Mouse (Mus musculus) intestine, embryonic 16.5 days (tissue): ENCODE measurements at regions not wholly inside any gene's neighbourhood (a gene's known extent, or its start where the extent isn't known, plus 50 kb on each side); places are given as distances from the start of the nearest gene placed in this dataset.

ENCODE experiments used
- ATAC-seq: fragments of 200-750 bp; cut with Nextera tagmentation; 2 replicates; pipeline ENCODE4 v1.8.0; 2017; ENCODE audit warnings: moderate TSS enrichment, moderate library complexity
- H3K27ac ChIP-seq: fragments of 300-500 bp; sonication (generic); 2 replicates; pipeline ENCODE4 v1.5.1; 2014; ENCODE audit warnings: mild to moderate bottlenecking, low read length
- H3K27me3 ChIP-seq: fragments of 300-500 bp; sonication (generic); replicated peaks from 2 replicates; pipeline ENCODE4 v1.6.1; 2014; ENCODE audit warnings: low read length, control low read depth, mixed read lengths; ENCODE audit not compliant: control insufficient read depth, insufficient read depth
- H3K36me3 ChIP-seq: fragments of 300-500 bp; sonication (generic); 2 replicates; pipeline ENCODE4 v1.6.1; 2014; ENCODE audit warnings: low read length, control low read depth; ENCODE audit not compliant: control insufficient read depth, insufficient read depth
- H3K4me1 ChIP-seq: fragments of 300-500 bp; sonication (generic); 2 replicates; pipeline ENCODE4 v1.6.1; 2014; ENCODE audit warnings: low read length, control low read depth, mixed read lengths; ENCODE audit not compliant: control insufficient read depth, insufficient read depth
- H3K4me2 ChIP-seq: fragments of 300-500 bp; sonication (generic); 2 replicates; pipeline ENCODE4 v1.6.1; 2014; ENCODE audit warnings: low read depth, low read length, control low read depth
- H3K4me3 ChIP-seq: fragments of 300-500 bp; sonication (generic); 2 replicates; pipeline ENCODE4 v1.5.1; 2014; ENCODE audit warnings: mild to moderate bottlenecking, low read length
- H3K9ac ChIP-seq: fragments of 300-500 bp; sonication (generic); 2 replicates; pipeline ENCODE4 v1.6.1; 2014; ENCODE audit warnings: low read depth, low read length
- H3K9me3 ChIP-seq: fragments of 300-500 bp; sonication (generic); 2 replicates; pipeline ENCODE4 v1.6.1; 2016; ENCODE audit warnings: low read length, control low read depth; ENCODE audit not compliant: control insufficient read depth
- WGBS: fragments of 180-500 bp; shearing (Covaris S2); extraction: QIAGEN DNeasy Blood & Tissue Kit; methylation state at CpG from one replicate; pipeline ENCODE4 v1.1.7; 2014; 5-methylcytosine and 5-hydroxymethylcytosine counted together

- Histone ChIP-seq H3K4me3 (no peak overlapping the region), H3K4me2 (no peak overlapping the region), H3K27ac (no peak overlapping the region), H3K9me3 (no peaks in the 10 kb centered on the region), H3K4me1 (no peaks in the 10 kb centered on the region), H3K27me3 (no peaks in the 10 kb centered on the region), H3K9ac (no peak overlapping the region), H3K36me3 (no peaks in the 10 kb centered on the region)
- 39% methylated on average over 4 of the region's 4 CpGs for WGBS
- ATAC-seq: no peak
Measured at GRCm38 (mm10) chr3:49686182-49686895, 70.8 kb downstream of the Pcdh18 start.

- Histone ChIP-seq H3K9ac (no peak overlapping the region), H3K36me3 (no peaks in the 10 kb centered on the region), H3K4me2 (no peak overlapping the region), H3K4me3 (no peak overlapping the region), H3K27ac (no peak overlapping the region), H3K4me1 (no peaks in the 10 kb centered on the region), H3K9me3 (no peaks in the 10 kb centered on the region), H3K27me3 (no peaks in the 10 kb centered on the region)
- ATAC-seq: no peak
- WGBS: 75% methylated on average over 6 of the region's 6 CpGs
Measured at GRCm38 (mm10) chr3:49674921-49675320, 82.2 kb downstream of the Pcdh18 start.

- H3K4me2 ChIP-seq: no peak overlapping the region
- no peak for ATAC-seq
- no peaks in the 10 kb centered on the region for H3K4me1 ChIP-seq
- H3K27ac ChIP-seq: no peak overlapping the region
- no peaks in the 10 kb centered on the region for H3K27me3 ChIP-seq
- no peak overlapping the region for H3K9ac ChIP-seq
- WGBS: 32% methylated on average over 2 of the region's 2 CpGs
- H3K4me3 ChIP-seq: no peak overlapping the region
- H3K36me3 ChIP-seq: no peaks in the 10 kb centered on the region
- H3K9me3 ChIP-seq: no peaks in the 10 kb centered on the region
Measured at GRCm38 (mm10) chr3:49672685-49673184, 84.4 kb downstream of the Pcdh18 start.

GRCm38 (mm10) chr3:49667543-49668338 is 89.4 kb downstream of the Pcdh18 start:
- Histone ChIP-seq H3K4me1 (no peaks in the 10 kb centered on the region), H3K4me3 (no peak overlapping the region), H3K4me2 (no peak overlapping the region), H3K27ac (no peak overlapping the region), H3K9me3 (no peaks in the 10 kb centered on the region), H3K9ac (no peak overlapping the region), H3K27me3 (no peaks in the 10 kb centered on the region), H3K36me3 (no peaks in the 10 kb centered on the region)
- no peak for ATAC-seq
- WGBS: 75% methylated on average over 9 of the region's 9 CpGs

- WGBS: 82% methylated on average over 2 of the region's 2 CpGs
- ATAC-seq: no peak
- H3K27me3 ChIP-seq: no peaks in the 10 kb centered on the region
- H3K9me3 ChIP-seq: no peaks in the 10 kb centered on the region
- no peaks in the 10 kb centered on the region for H3K36me3 ChIP-seq
- H3K4me3 ChIP-seq: no peak overlapping the region
- H3K4me2 ChIP-seq: no peak overlapping the region
- no peak overlapping the region for H3K9ac ChIP-seq
- no peaks in the 10 kb centered on the region for H3K4me1 ChIP-seq
- no peak overlapping the region for H3K27ac ChIP-seq
Measured at GRCm38 (mm10) chr3:49666516-49666915, 90.6 kb downstream of the Pcdh18 start.

- Histone ChIP-seq H3K4me2 (no peak overlapping the region), H3K36me3 (no peaks in the 10 kb centered on the region), H3K9me3 (no peaks in the 10 kb centered on the region), H3K27ac (no peak overlapping the region), H3K4me1 (no peaks in the 10 kb centered on the region), H3K4me3 (no peak overlapping the region), H3K27me3 (no peaks in the 10 kb centered on the region), H3K9ac (no peak overlapping the region)
- no peak; the same call in 1 of the 2 replicates for ATAC-seq
- WGBS: 48% methylated on average over 1 of the region's 1 CpGs
Measured at GRCm38 (mm10) chr3:49648895-49649175, 108.3 kb downstream of the Pcdh18 start.

- Histone ChIP-seq H3K27ac (0 out of 2 replicates have a peak overlapping the region, but pooled peaks have one; percentile 5), H3K9me3 (no peaks in the 10 kb centered on the region), H3K27me3 (no peaks in the 10 kb centered on the region), H3K36me3 (no peaks in the 10 kb centered on the region), H3K4me3 (no peak overlapping the region), H3K4me2 (no peak overlapping the region), H3K9ac (no peak overlapping the region), H3K4me1 (no peaks in the 10 kb centered on the region)
- peak; percentile 53; the same call in 1 of the 2 replicates for ATAC-seq
- WGBS: 56% methylated on average over 5 of the region's 5 CpGs
Measured at GRCm38 (mm10) chr3:49648040-49648894, 108.9 kb downstream of the Pcdh18 start.

- ATAC-seq: no peak
- H3K36me3 ChIP-seq: no peaks in the 10 kb centered on the region
- WGBS: 88% methylated on average over 4 of the region's 4 CpGs
- no peaks in the 10 kb centered on the region for H3K27me3 ChIP-seq
- no peak overlapping the region for H3K4me2 ChIP-seq
- no peak overlapping the region for H3K27ac ChIP-seq
- H3K4me3 ChIP-seq: no peak overlapping the region
- H3K9me3 ChIP-seq: no peaks in the 10 kb centered on the region
- H3K9ac ChIP-seq: no peak overlapping the region
- no peaks in the 10 kb centered on the region for H3K4me1 ChIP-seq
Measured at GRCm38 (mm10) chr3:49644993-49645392, 112.1 kb downstream of the Pcdh18 start.

- Histone ChIP-seq H3K27me3 (no peaks in the 10 kb centered on the region), H3K27ac (peak overlapping the region; percentile 14; the same call in 1 of the 2 replicates), H3K9me3 (no peaks in the 10 kb centered on the region), H3K4me1 (no peaks in the 10 kb centered on the region), H3K4me2 (no peak overlapping the region), H3K9ac (no peak overlapping the region), H3K36me3 (no peaks in the 10 kb centered on the region), H3K4me3 (no peak overlapping the region)
- no peak for ATAC-seq
- WGBS: 92% methylated on average over 8 of the region's 8 CpGs
Measured at GRCm38 (mm10) chr3:49643871-49644270, 113.3 kb downstream of the Pcdh18 start.
